In the genomic region with DNA sequence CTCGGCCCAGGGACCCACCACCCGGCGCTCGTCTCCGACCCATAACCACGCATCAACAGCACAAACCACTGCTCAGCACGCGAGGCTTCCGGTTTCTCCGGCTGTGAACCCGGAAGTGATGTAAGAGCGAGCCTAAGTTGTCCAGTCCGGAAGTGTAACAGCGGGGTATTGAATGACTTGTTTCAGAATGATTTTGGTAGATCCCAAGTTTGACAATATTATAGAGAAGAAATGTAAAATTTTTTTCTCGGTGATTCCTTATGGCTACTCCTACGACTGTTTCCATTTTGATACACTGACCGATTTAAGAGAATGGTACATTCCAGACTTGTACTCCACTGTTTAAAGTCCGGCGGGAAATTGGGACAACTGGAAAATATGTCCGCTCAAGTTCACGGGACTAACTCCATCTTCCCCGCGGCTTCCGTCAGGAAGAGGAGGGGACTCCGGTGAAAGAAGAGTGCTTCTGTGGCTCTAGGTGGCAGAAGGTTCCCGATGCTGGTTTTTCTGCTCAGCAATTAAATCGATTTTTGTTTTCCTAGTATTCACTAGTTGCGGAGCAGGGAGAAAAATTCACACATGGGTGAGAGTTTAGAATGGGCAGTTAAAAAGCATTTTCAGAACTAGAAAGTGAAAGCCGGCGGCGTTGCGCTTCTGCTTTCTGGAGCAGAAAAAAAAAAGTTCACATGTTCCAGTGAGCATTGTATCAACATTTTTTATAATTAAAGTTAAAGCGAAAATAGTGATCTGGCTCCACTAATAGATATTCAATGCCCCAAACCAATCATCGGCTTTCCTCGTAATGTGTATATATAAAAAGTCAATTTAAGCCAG, we compare ENCODE assay signal across 8 mouse cellular contexts. TPM values are rescaled to one million over a fixed set of nuclear protein-coding genes. Genes with fewer than 3 reads are reported as not detected.
DNase-seq lines count a peak whose midpoint lies in the region; ATAC-seq and TF ChIP-seq lines count a peak whose summit lies in the region.

Gene Lsg1 (minus strand): TSS at position 99 of the 834 bp plus-strand sequence.

- TF ChIP-seq POLR2A in lung, adult 2 months (IDR thresholded peaks at IDR 0.05; ENCODE audit: borderline replicate concordance, extremely low read depth, low read depth, low read length): peak; percentile 86; the same call in 1 of the 2 replicates

- peak; percentile 9; the same call in 1 of the 2 replicates for TF ChIP-seq CTCF in lung, adult 2 months (IDR thresholded peaks at IDR 0.05; ENCODE audit: insufficient read depth, low read length)

- in situ Hi-C loops in ES-E14 (cut with MboI; ENCODE audit: low sequenced_read_pairs in 2 of 2, unreplicated experiment in 2 of 2): loop anchor here in 1 of 2 experiments (25.0 kb wide), 1 partner anchor 775 kb away; no protein-coding TSS in a partner anchor

- peaks cover 7% of the 10 kb centered on the region for H3K27me3 ChIP-seq in forebrain, embryonic 15.5 days

- intact Hi-C loops in heart, postnatal 25 days (cut with DNase I): no loop called here

- H3K4me2 ChIP-seq in forebrain, embryonic 15.5 days (replicated peaks): peak within 1 kb of the TSS; percentile 63

- peak; percentile 95 for ATAC-seq in forebrain, embryonic 15.5 days (replicated peaks)
- peak; percentile 88 for ATAC-seq in neutrophil, adult 5-6 weeks (ENCODE audit: extremely low read depth, insufficient number of reproducible peaks, low FRiP score, poor library complexity, severe bottlenecking)

- H3K36me3 ChIP-seq in ES-E14 (ENCODE audit: control insufficient read depth, insufficient read depth, low read length, poor library complexity, severe bottlenecking): peaks cover 25% of the 10 kb centered on the region
- peaks cover 24% of the 10 kb centered on the region for H3K36me3 ChIP-seq in forebrain, embryonic 15.5 days

- peak within 1 kb of the TSS; percentile 67 to 96 for H3K4me3 ChIP-seq in ES-E14 (ENCODE audit: insufficient read depth in 1 of 2, low read depth in 1 of 2, low read length in 2 of 2, poor library complexity in 1 of 2, severe bottlenecking in 1 of 2)
- peak within 1 kb of the TSS; percentile 76 for H3K4me3 ChIP-seq in forebrain, embryonic 15.5 days
- peak within 1 kb of the TSS; percentile 69 for H3K4me3 ChIP-seq in lung, adult 2 months (replicated peaks; ENCODE audit: extremely low read depth, low read depth, low read length)

- H3K4me1 ChIP-seq in ES-E14 (ENCODE audit: control insufficient read depth in 2 of 2, insufficient read depth in 2 of 2, low read length in 2 of 2, poor library complexity in 1 of 2): peaks cover 0 to 6% of the 10 kb centered on the region in 2 experiments; a peak in 1 of 4 replicates
- H3K4me1 ChIP-seq in forebrain, embryonic 15.5 days: peaks cover 17% of the 10 kb centered on the region
- H3K4me1 ChIP-seq in lung, adult 2 months (ENCODE audit: control insufficient read depth, insufficient read depth, low read length): peaks cover 4% of the 10 kb centered on the region; the same call in 1 of the 2 replicates

- H3K9me3 ChIP-seq in ES-E14 (ENCODE audit: control insufficient read depth, insufficient read depth, low read depth, low read length): no peaks in the 10 kb centered on the region
- no peaks in the 10 kb centered on the region for H3K9me3 ChIP-seq in forebrain, embryonic 15.5 days

- peak within 1 kb of the TSS; percentile 63 for H3K27ac ChIP-seq in ES-E14 (ENCODE audit: insufficient read depth, low read depth, low read length, poor library complexity, severe bottlenecking)
- H3K27ac ChIP-seq in forebrain, embryonic 15.5 days (replicated peaks): peak within 1 kb of the TSS; percentile 76

- peak; percentile 96 for DNase-seq in ES-E14 (ENCODE audit: low read depth, low spot score)
- peak; percentile 85 for DNase-seq in cerebellum, adult 11-12 months
- DNase-seq in heart, postnatal 25 days (ENCODE audit: low spot score): peak; percentile 79
- peak; percentile 81 to 91 for DNase-seq in layer of hippocampus, adult 18-20 months (ENCODE audit: low spot score in 2 of 2)
- peak; percentile 78 for DNase-seq in lung, adult 2 months
- DNase-seq in thymus, adult 18-20 months: peak; percentile 65 to 75

- WGBS in forebrain, embryonic 15.5 days: 4% methylated on average over 35 of the region's 35 CpGs
- 2% methylated on average over 35 of the region's 35 CpGs for WGBS in lung, adult 2 months

- H3K9ac ChIP-seq in ES-E14 (ENCODE audit: insufficient read depth, low read depth, low read length, poor library complexity, severe bottlenecking): peak within 1 kb of the TSS; percentile 96
- peak within 1 kb of the TSS; percentile 67 for H3K9ac ChIP-seq in forebrain, embryonic 15.5 days (replicated peaks)

TF ChIP-seq in ES-E14, 5 proteins besides CTCF, POLR2A, EP300 and RAD21:
- 0 out of 2 replicates have a peak, but pooled peaks have one; percentile 50 for TF ChIP-seq CHD2 (IDR thresholded peaks at IDR 0.05; ENCODE audit: low read depth, low read length)
- peak; percentile 88 for TF ChIP-seq HCFC1 (IDR thresholded peaks at IDR 0.05; ENCODE audit: borderline replicate concordance, insufficient read depth, low read length)
- no peak for TF ChIP-seq ZC3H11A (IDR thresholded peaks at IDR 0.05; ENCODE audit: borderline replicate concordance, low read depth, low read length)

RNA-seq across cellular contexts. Expression of gene Lsg1, which starts in this region (rescaled TPM):
- 78.0 and 87.2 TPM in 2 replicates for total RNA-seq in ES-E14 (2012; rRNA removed)
- polyA plus RNA-seq in forebrain, embryonic 15.5 days (2015; fragmentation: Nextera tagmentation; extraction: Ambion mirVana): 56.2 and 59.4 TPM in 2 replicates
- 10 to 100 TPM; 16.9 to 18.8 TPM for total RNA-seq in heart, postnatal 25 days (2021)
- total RNA-seq in layer of hippocampus, adult 18-20 months (2021): 10 to 100 TPM; 18.6 to 23.3 TPM
- polyA plus RNA-seq in lung, adult 2 months (2012; rRNA removed): 8.0 and 11.5 TPM in 2 replicates
- total RNA-seq in neutrophil, adult 5-6 weeks (2017): 58.8 and 71.8 TPM in 2 replicates

Comparison
In these comparisons a context has a peak if more than half of its experiments do, and no peak if none do; other contexts are left out.
1. Peak in every context shown above with its lines: DNase-seq, ATAC-seq, H3K4me3 ChIP-seq and H3K27ac ChIP-seq.